Mouse (Mus musculus) right cerebral cortex, postnatal 14 days (tissue): ENCODE data around the gene Plekha1.

Experiments used
- DNase-seq: peaks from one replicate; pipeline ENCODE4 v3.0.0; 2022

The Plekha1 gene

DNA sequence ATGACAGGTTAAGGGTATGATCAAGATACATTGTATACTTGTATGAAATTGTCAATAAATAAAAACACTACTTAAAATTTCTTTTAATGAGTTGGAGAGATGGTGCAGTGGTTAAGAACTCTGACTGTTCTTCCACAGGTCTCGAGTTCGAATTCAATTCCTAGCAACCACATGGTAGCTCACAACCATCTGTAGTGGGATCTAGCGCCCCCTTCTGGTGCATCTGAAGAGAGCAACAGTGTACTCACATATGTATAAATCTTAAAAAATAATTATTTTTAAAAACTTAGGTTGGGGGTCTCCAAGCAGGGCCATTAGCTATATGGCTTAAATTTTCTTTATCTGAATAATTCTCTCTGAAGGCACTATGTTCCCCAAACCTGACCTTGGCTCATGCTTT lies 64.8 kb downstream of the Plekha1 start:
- DNase-seq: no peak

DNA sequence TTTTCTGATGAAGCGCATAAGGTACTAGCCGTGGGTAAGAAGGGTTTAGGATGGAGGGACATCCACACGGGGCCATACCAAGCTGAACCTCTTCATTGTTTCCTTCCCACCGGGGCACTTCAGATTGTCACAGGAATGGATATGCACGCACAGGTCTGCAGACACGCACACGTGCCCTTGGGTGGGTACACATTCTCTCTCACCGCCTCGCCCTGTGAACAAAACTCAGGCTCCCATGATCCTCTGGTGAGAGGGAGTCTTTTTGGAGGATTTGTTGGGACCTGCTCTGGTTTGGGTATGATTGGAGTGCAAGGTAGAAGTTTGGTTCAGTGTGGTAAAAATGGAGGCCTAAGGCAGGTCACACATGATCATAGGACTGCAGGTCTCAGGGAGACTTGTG lies 67.4 kb downstream of the Plekha1 start:
- no peak for DNase-seq

DNA sequence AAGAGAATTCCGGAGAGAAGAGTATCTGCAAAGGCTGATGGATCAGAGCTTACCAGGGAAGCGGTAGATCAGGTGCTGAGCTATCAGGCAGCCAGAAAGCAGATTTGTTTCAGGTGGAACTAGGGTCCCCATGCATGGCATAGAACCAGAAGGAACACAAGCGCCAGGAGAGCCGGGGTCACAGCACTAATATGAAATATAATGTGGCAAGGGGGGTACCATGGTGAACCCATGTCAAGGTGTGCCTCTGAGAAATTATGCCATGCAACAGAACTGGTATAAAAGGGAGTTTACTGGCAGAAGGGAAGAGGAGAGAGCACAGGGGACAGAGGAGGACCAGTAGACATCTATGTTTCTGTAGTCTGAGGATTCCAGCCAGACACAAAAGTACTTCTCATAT lies 69.1 kb downstream of the Plekha1 start:
- DNase-seq: no peak

DNA sequence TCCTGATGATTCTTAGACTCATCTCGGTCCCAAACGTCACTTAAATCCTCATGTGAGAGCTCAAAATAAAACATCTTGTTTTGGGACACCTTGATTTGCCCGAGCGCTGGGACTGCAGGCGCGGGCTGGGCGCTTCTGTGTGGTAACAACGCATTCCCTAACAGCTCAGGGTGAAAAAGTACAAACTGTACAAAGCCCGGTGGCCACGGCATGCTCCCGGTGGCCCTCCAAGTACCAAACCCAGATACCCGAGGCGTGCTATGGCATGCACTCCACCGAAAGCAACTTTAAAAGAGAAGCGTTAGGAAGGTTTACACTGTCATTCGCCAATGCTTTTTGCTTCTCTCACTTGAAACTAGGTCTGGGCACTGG lies 69.9 kb downstream of the Plekha1 start:
- no peak for DNase-seq

DNA sequence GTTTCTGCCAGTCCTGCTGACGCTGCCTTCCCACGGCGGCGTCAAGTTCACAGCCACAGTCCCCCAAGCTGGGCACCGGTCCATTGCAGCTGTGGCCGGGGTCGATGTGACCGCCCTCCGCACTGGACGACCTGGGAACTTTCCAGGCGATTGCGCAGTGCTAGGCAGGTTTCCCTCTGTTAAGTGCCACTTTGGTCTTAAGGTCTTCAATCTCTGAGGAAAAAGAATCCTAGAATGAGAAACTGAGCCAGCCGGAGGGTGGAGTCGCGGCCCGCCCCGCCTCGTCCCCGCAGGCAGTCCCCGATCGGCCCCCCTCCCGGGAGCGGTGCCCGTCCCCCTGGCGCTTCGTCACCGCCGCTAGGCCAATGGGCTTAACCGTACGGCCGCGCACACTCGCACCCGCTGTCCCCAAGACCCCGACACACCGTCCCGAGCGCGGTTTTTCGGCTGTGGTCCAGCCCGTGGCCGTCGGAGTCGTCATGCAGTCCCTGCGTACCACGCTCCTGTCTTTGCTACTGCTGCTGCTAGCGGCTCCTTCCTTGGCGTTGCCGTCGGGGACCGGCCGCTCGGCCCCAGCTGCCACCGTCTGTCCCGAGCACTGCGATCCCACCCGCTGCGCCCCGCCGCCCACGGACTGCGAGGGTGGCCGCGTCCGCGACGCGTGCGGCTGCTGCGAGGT lies 70.4 kb downstream of the Plekha1 start, which contains the start of gene Htra1:
TSS of gene Htra1 (plus strand) at position 319 of the 679 bp plus-strand sequence.
- peak; percentile 69 for DNase-seq

DNA sequence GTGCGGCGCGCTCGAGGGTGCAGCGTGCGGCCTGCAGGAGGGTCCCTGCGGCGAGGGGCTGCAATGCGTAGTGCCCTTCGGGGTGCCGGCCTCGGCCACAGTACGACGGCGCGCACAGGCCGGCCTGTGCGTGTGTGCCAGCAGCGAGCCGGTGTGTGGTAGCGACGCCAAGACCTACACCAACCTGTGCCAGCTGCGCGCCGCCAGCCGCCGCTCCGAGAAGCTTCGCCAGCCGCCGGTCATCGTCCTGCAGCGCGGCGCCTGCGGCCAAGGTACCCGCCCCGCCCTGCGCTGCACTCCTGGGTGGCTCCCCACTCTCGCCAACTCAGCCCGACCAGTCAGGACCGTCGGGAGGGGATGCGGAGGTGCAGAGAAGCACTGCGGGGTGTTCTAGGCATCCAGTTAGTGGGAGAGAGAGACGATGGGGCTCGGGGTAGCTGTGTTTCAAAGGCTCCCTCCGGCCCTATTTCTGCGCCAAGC lies 71.0 kb downstream of the Plekha1 start:
- no peak for DNase-seq

DNA sequence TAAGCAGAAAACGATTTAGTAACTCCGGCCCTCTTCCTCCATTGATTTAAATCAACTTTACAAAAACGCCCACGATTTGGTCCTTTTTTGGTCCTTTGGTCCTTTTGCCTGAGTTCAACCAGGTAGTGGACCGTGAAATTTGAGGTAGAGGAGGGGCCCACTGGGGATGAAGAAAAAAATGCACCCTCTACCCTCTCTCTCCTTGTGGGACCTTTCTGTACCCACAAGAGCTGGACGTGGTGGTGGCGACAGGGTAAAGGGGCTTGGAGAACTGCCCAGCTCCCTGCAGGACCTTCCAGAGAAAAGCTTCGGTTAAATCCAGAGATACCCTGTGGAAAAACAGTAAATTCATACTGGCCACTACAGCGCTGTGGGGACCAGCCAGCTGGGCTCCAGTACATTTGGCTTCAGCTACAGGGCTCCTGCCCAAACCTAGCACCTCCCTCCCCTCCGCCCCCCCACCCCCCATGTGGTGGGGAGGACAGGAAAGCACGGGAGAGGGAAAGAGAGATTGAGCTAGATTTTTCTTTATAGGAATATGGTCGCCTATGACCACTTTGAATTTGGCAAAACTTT lies 71.8 kb downstream of the Plekha1 start:
- DNase-seq: no peak

DNA sequence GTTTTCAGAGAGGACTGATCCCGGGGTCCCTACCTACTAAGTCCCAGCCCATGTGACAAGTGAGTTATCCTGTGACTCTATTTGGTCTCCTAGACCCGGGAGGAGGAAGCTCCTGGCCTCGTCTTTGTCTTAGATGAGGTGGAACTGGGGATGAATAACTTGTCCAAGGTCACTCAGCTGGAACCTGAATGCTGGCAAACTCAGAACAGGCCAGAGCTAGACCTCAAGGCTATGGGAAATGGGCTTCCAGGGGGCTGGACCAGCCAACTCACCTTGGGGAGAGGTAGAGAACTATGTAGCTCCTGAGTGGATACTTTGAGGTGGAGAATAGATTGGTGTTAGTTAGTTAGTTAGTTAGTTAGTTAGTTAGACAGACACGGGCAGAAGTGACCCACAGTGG lies 72.4 kb downstream of the Plekha1 start:
- no peak for DNase-seq

DNA sequence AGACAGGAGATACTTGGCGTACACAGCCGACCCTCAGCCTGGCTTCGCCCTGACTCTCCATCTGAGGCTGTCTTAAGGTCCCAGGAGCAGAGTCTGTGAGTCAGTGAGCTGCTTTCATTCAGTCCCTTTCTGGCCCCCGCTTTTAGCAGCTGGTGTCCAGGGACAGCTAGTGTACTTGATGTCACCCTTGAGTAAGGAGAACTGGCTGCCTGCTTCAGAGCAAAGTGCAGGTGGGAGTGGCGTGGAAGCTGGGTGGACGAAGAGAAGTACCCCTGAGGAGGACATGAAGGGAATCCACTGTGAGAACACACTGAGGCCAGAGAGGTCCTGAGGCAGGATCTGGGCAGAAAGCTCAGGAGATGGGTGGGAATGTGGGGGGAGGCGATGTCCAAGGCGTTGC lies 73.3 kb downstream of the Plekha1 start:
- no peak for DNase-seq

DNA sequence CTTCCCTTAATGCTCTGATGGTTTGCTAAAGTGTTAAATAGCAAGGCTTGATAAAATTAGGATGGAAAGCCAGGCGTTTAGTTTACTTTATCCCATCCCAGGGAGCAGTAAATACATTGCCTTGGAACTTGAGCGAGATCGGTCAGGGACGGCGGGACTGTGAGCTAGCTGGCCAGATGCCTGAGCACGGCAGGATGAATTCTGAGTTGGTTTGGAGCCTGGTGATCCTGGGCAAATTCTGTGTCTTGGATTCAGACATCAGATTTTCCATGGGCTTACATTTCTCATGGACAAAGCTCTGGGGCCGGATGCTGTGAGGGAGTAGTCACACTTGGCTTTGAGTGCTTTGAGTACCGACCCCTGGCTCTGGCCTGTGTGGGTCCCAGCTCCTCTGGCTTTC lies 75.2 kb downstream of the Plekha1 start:
- DNase-seq: no peak

DNA sequence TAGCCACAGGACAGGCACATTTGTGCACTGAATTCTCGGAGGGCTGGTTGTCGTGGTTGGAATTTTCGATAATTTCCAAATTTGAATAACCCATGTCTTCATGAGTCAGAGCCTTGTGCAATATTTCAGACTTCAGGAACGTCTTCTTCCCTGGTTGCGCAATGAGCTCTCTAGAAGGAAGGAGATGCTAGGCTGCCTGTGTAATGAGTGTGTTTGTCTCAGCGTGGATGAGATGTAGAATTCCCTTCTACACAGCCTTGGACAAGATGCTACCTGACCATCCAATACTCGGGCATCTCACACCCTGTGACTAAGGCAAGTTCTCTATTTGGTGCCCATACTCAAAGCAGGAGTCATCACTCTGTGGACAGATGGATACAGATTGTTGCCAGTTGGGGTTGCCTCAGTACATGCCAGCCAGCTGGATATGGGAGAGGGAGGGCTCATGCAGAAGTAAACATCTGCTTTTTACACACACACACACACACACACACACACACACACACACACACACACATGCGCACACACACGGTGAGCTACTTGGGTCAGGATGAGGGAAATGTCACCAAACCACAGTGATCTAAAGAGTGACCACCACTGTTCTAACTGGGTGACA lies 77.8 kb downstream of the Plekha1 start:
- no peak for DNase-seq

DNA sequence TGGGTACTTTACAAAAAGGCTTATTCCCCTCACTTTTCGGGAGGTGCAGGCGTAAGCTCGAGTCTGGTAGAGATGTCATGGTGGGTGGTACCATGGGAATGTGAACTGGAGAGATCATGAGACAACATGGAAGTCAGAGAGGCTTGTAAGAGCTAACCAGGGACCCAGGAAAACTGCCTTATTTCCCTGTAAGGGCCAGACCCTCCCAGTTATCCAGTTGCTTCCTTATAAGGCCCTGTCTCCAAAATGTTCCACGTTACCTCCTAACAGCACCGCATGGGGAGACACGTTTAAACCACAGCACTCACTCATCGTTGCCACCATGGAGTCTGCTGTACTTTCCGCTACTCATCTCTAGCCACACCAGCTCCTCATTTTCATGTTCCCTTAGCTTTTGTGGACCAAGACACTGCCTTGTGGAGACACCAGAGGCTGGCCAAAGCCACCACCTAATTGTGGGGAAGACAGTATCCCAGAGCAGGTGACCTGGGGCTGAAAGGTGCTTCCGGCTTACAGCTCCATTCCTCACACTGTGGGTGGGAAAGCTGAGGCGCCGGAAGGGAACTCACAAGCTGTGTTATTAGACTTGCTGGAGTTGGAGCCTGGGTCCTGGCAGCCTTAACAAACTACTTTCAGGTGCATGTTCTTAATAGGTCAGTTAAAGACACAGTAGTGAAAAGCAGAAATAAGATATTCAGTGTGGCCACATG lies 79.4 kb downstream of the Plekha1 start:
- DNase-seq: no peak

DNA sequence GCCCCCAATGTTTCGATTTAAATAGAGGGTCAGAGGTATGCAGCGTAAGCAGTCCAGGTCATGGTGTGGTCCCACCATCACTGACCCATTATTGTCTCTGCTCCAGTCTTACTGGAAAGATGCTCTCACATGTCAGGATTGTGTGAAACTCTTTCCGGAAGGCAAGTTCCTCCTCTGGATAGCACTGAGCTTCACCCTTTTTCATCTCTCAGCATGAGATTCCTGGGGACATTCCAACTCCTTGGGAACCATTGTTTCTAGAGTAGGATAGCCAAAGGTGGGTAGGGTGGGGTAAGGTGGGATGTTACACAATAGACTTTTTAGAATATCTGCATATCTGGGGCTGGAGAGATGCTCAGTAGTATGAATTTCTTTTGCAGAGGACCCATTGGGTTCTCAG lies 80.2 kb downstream of the Plekha1 start:
- no peak for DNase-seq

DNA sequence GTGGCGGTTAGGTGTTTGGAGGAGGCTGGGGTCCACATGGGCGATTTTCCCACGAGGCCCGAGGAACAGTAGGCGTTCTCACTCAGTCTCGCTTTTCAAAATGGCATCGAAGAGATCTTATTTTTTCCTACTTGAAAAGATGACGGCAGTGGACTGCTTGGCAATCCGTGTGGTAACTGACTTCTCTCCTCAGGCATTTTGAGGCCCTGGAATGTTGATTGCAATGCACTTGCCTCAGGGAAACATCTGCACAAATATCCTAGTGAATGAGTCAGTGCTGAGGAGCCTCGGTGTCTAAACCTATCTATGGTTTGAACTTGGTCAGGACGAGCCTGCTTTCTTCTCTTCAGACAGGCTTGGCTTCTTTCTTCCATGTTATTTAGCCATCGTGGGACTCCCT lies 80.7 kb downstream of the Plekha1 start:
- no peak for DNase-seq

DNA sequence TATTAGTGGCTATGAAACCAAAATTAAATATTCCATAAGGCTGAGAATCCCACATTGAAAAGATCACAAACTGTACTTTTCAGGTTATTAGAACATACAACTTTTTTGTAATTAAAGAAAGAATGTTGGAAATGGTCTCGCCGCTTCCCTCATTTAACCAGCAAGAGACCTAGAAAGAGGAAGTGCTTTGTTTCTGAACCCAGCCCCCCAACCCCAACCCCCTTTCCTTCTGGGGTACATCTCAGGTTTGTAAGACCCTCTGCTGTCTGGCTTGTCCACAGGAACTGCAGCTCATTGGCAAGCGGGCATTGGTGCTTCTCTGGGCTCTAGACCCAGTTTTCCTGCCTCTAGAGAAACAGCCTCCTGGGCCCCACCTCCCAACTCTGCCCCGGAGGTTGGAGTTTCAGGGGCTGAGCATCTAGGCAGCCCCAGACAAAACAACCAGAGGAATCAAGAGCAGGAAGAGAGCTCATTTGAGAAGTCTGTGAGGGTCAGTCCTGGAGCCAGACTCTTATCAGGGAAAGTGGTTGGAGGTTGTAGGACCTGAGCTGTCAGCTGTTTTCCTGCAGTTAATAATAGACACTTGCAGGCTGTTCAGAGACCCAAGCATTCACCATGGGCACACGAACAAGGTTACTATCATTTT lies 83.1 kb downstream of the Plekha1 start:
- DNase-seq: no peak

DNA sequence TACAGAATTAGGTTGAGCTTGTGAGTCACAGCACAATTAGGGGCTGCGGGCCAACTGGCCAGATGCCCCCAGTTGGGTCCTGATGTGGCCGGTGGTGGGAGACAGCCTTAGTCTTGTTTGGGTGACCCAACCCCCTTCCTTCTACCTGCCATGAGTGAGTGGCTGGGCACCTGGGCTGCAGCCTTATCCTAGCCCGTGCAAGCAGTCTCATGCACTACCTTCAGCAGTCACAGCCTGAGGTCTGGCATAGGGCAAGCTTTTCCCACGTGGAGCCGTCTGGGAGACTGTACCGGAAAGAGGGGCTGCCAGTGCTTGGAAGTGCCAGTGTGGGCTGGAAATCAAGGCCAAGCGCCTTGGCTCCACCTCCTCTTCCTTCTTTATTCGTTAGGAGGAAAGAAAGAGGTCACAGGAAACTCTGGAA lies 83.8 kb downstream of the Plekha1 start:
- DNase-seq: peak; percentile 30

DNA sequence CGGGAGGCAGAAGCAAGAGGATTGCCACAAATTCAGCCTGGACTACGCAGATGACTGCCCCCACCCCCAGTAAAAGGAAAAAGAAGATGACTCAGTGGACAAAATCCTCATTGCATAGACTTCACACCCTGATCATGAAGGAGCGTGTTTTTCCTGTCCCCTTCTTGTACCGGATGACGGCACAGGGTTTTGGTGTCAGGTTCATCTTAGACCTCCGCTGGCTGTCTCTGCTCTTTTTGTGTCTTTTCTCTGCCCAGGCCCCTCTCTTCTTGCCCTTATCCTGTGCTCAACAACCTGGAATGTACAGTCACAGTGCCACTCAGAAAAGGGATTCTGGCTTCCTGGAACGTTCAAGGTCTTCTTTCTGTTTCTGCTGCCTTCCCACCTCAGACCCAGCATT lies 84.9 kb downstream of the Plekha1 start:
- DNase-seq: no peak

DNA sequence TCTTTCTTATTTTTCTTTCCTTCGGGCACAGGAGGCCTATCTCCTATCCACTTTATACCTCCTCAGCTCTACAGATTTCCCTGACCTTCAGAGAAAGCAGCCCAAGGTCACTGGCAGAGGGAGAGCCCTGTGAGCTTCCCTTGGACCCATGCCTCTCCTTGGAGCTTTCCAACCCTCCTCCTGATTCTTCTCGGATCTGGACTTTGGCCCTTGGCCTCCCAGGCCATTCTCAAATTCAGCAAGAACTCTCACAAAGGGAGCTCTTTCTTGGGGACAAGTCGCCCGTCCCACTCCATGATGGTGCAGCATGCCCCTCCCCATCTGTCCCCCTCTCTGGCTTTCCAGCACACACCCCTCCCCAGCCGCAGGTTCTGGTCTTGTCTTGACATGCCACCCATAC lies 85.4 kb downstream of the Plekha1 start:
- DNase-seq: no peak

DNA sequence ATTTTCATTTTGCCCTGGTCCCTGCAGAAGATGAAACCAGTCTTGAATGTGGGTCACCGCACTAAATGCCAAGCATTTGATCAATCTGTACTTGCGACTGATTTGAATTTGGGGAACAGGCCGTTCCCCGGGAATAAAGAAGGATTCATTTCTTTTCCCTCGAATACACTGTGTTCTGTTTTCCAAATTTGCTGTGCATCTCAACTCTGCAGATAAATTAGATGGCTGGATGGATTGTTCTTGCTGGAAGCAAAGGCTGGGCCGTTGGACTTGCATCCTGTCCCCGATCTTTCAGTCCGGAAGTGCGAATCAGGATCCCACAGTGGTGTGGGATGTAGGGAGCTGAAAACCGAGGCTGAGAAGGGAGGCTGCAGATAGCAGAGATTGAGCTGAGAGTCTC lies 87.8 kb downstream of the Plekha1 start:
- no peak for DNase-seq

DNA sequence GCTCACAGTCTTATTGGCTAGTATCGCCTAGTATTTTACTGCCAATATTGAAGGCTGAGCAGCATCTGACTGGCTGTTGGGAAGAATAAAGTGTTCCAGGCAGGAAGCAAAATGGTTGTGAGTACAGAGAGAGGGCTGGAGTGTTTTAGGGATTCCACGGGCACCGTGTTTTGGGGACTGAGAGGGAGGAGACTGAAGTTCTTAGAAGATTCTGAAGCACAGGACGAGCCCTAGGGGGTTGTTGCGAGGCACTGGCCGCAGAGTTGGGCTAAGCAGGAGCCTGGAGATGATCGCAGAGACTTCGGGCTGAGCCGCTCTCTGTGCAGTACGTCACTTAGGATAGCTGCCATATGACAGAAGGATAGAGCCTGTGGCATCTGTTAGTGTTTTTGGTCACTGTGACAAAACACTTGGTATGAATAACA lies 88.6 kb downstream of the Plekha1 start:
- no peak for DNase-seq

DNA sequence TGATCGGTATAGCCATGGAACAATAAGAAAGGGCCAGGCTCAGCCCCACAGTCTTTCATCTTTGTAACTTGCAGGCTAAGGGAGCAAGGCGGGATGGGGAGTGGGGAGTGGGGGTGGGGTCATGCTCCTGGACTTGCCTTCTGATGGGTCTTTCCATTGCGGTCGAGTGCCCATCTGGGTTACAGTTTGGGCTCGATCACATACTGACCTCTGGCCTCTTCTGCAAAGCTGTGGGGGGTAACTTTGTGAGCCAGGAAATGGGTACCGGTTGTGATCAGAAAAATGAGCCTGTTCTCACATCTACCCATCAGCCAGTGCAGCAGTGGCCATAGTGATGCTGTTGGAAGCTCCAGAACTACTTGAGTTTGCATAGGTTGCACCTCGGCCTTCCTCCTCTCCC lies 93.0 kb downstream of the Plekha1 start:
- DNase-seq: no peak

DNA sequence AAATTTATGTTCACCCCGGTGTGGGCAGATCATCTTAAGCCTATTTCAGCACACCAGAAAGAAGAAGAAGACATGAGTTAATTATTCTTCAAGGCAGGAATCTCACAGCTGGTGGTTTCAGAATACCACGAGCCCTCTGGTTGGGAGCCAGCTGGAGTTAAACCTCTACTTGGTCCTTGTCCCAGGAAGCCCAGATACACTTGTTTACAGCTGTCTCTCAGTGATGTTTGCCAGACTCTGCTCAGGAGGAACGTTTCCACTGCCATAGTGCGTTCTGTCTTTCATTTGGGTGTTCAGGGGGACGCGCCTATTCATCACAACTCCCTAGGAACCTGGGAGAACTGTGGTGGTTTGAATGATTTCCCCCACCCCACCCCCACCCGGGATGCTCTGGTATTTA lies 94.3 kb downstream of the Plekha1 start:
- peak; percentile 32 for DNase-seq

DNA sequence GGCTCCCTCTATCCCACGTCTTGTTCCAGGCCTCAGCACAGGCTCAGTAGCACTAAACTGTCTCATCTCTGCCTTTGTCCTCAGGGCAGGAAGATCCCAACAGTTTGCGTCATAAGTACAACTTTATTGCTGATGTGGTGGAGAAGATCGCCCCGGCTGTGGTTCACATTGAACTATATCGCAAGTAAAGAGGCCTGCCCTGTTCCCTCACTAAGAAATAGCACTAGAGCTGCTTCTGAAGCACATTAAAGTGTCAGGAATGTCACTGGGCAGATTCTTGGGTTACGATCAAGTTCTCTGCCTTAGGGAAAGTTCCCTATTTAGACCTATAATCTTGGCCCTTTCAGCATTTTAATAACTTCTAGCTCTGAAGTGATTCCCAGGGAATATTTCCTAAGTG lies 95.9 kb downstream of the Plekha1 start:
- no peak for DNase-seq
